Mouse (Mus musculus) kidney, adult 18-20 months (tissue): ENCODE results near the gene Hpca.

Experiments used
- DNase-seq: peaks from one replicate; pipeline ENCODE4 v3.0.0; 2021

Gene Hpca

GRCm38 (mm10) chr4:129107348-129107899, 14.4 kb downstream of the Hpca start:
- no peak for DNase-seq

GRCm38 (mm10) chr4:129106073-129106472, 15.8 kb downstream of the Hpca start:
- DNase-seq = no peak

- no peak for DNase-seq
Measured at GRCm38 (mm10) chr4:129105356-129105755, 16.5 kb downstream of the Hpca start, which contains the start of gene Tmem54. Gene Tmem54, plus strand, starts transcription at chr4:129105548.

GRCm38 (mm10) chr4:129102133-129102829, 19.6 kb downstream of the Hpca start:
- no peak for DNase-seq

GRCm38 (mm10) chr4:129097006-129097405, 24.8 kb downstream of the Hpca start:
- no peak for DNase-seq

GRCm38 (mm10) chr4:129095276-129095675, 26.6 kb downstream of the Hpca start:
- DNase-seq = no peak

GRCm38 (mm10) chr4:129087850-129088249, 34.0 kb downstream of the Hpca start:
- no peak for DNase-seq

- DNase-seq = peak; percentile 81
Measured at GRCm38 (mm10) chr4:129086078-129086477, 35.8 kb downstream of the Hpca start.

- no peak for DNase-seq
Measured at GRCm38 (mm10) chr4:129084896-129085295, 36.9 kb downstream of the Hpca start.

GRCm38 (mm10) chr4:129082379-129083115, 39.3 kb downstream of the Hpca start:
- DNase-seq = peak; percentile 73

- DNase-seq = no peak
Measured at GRCm38 (mm10) chr4:129081939-129082338, 39.9 kb downstream of the Hpca start.

- DNase-seq = no peak
Measured at GRCm38 (mm10) chr4:129081512-129081911, 40.3 kb downstream of the Hpca start.

GRCm38 (mm10) chr4:129081041-129081440, 40.8 kb downstream of the Hpca start:
- DNase-seq = no peak

GRCm38 (mm10) chr4:129079126-129079525, 42.7 kb downstream of the Hpca start:
- no peak for DNase-seq

- no peak for DNase-seq
Measured at GRCm38 (mm10) chr4:129068848-129069247, 53.0 kb downstream of the Hpca start.

- DNase-seq = no peak
Measured at GRCm38 (mm10) chr4:129067638-129068415, 54.0 kb downstream of the Hpca start.

GRCm38 (mm10) chr4:129065688-129066236, 56.1 kb downstream of the Hpca start:
- no peak for DNase-seq

- DNase-seq = no peak
Measured at GRCm38 (mm10) chr4:129062281-129063075, 59.4 kb downstream of the Hpca start.
